Mouse (Mus musculus) G1E (cell line): Measurements from ENCODE around the gene Ermp1. TPM values are rescaled to one million over a fixed set of nuclear protein-coding genes. Genes with fewer than 3 reads are reported as not detected.

Experiments used
- ATAC-seq: 2 replicates; pipeline ENCODE4 v1.8.0; 2016; ENCODE audit warnings: mild to moderate bottlenecking; ENCODE audit not compliant: insufficient number of reproducible peaks, poor library complexity, low FRiP score, severe bottlenecking; ENCODE audit errors: extremely low read depth
- DNase-seq: peaks from one replicate; pipeline ENCODE4 v3.0.0; 2012; ENCODE audit warnings: low spot score
- H3K27me3 ChIP-seq: 2 replicates; pipeline ENCODE4 v1.6.1; 2012; ENCODE audit warnings: mild to moderate bottlenecking, low read length, inconsistent platforms; ENCODE audit not compliant: insufficient read depth
- H3K36me3 ChIP-seq: replicated peaks from 2 replicates; pipeline ENCODE3; 2012; ENCODE audit warnings: mild to moderate bottlenecking, inconsistent platforms
- H3K4me1 ChIP-seq: 2 replicates; pipeline ENCODE4 v1.6.1; 2012; ENCODE audit warnings: low read depth, low read length, inconsistent platforms, mixed read lengths; ENCODE audit not compliant: insufficient read depth
- H3K4me3 ChIP-seq: 2 replicates; pipeline ENCODE4 v1.5.1; 2012; ENCODE audit warnings: low read depth, mild to moderate bottlenecking, inconsistent platforms, low read length, moderate library complexity, mixed read lengths
- H3K9me3 ChIP-seq: replicated peaks from 2 replicates; pipeline ENCODE4 v1.6.1; 2012; ENCODE audit warnings: inconsistent platforms
- CTCF ChIP-seq: IDR thresholded peaks from 2 replicates; pipeline ENCODE4 v1.5.1; 2012; ENCODE audit warnings: low read depth, low read length, inconsistent platforms, mixed read lengths
- GATA1 ChIP-seq: IDR thresholded peaks from 2 replicates; pipeline ENCODE4 v1.6.1; 2012; ENCODE audit warnings: borderline replicate concordance, low read length, inconsistent platforms, mixed read lengths
- GATA2 ChIP-seq: IDR thresholded peaks from 2 replicates; pipeline ENCODE4 v1.6.1; 2012; ENCODE audit warnings: low read depth, low read length, inconsistent platforms, borderline replicate concordance
- POLR2AphosphoS5 ChIP-seq: IDR thresholded peaks from 2 replicates; pipeline ENCODE4 v1.6.1; 2012; ENCODE audit warnings: low read depth, low read length, inconsistent platforms; ENCODE audit not compliant: insufficient replicate concordance
- TAL1 ChIP-seq: conservative IDR thresholded peaks from 2 replicates; pipeline ENCODE4 v1.6.1; 2012; ENCODE audit warnings: low read depth, low read length, inconsistent platforms, mixed read lengths
- polyA plus RNA-seq: library from polyadenylated mRNA; stranded (reverse); fragments of >175 nt; gene quantifications from 2 replicates; pipeline ENCODE4 v1.2.3, GENCODE M21; 2012
- total RNA-seq, 2 experiments: library from RNA; stranded (forward) in 1 of 2; stranded (reverse) in 1 of 2; fragments of 200-1000 nt in 1 of 2; fragments of >200 nt in 1 of 2; fragmentation: Nextera tagmentation in 1 of 2; gene quantifications; 2 replicates each; pipeline ENCODE4 v1.2.3; 2014 to 2017

Gene Ermp1
- total RNA-seq (2014; fragmentation: Nextera tagmentation) = 19.3 and 22.4 TPM in 2 replicates
- 22.6 and 22.8 TPM in 2 replicates for total RNA-seq (2017)
- 11.4 and 14.2 TPM in 2 replicates for polyA plus RNA-seq

DNA sequence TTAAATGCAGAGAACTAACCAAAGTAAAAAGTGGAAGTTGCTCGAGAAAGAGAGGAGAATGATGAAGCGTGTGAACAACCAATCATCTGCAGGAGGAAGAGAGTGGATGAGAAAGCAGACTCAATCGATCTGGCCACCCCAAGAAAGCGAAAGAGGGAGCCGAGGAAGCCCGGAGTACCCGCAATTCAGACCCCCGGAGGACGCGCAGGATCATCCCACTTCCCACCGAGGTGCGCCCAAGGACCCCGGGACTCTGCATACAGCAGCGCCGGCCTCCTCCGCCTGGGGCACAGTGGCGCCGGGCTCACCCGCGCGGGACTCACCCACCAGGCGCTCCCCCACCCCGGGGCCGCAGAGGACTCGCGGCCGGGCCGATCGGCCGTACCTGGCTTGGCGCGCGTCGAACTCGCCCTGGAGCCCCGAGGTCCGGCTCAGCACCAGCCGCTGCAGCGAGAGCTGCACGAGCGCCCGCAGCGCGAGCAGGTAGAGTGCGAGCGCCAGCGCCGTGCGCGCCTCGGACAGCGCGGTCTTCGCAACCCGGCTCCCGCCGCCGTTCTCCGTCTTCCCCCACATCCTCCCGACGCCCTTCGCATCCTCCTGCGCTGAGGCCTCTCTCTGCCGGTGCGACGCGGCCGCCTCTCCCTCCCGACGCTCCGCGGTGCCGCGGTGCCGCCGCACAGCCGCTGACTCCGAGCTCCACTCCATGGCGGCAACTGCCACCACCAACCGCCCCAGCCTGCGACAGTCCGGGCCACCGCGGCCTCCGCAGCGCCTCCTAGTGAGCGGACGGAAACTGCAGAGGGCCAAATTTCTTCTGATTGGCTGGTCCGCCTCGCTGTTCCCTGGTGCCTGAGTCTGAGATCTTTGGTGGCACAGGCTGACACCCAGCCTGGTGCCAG is at the start of gene Ermp1:
Ermp1 (minus strand) TSS at position 765 of the 899 bp plus-strand sequence.
- Histone ChIP-seq H3K36me3 (peaks cover 26% of the 10 kb centered on the region), H3K9me3 (no peaks in the 10 kb centered on the region), H3K27me3 (peaks cover 6% of the 10 kb centered on the region), H3K4me1 (peaks cover 24% of the 10 kb centered on the region), H3K4me3 (peak within 1 kb of the TSS; percentile 96)
- TF ChIP-seq CTCF (peak; percentile 80), GATA2 (no peak), TAL1 (no peak)
- ATAC-seq (peak; percentile 74), DNase-seq (peak; percentile 91)

- TF ChIP-seq GATA2 = no peak
- no peak for TF ChIP-seq TAL1
- no peak for TF ChIP-seq POLR2AphosphoS5
- TF ChIP-seq CTCF = no peak
- no peak for TF ChIP-seq GATA1
- ATAC-seq = no peak
- Histone ChIP-seq H3K4me3 (no peak within 1 kb of the TSS), H3K4me1 (0 out of 2 replicates have a peak, but pooled peaks cover 5% of the 10 kb centered on the region), H3K9me3 (no peaks in the 10 kb centered on the region; the same call in 1 of the 2 replicates), H3K36me3 (no peaks in the 10 kb centered on the region), H3K27me3 (peaks cover 3% of the 10 kb centered on the region)
- DNase-seq = no peak
Measured at GRCm38 (mm10) chr19:29697245-29697874, 49.1 kb upstream of the Ermp1 start, which contains the start of gene Mlana. TSS of gene Mlana (plus strand) at chr19:29697824.

DNA sequence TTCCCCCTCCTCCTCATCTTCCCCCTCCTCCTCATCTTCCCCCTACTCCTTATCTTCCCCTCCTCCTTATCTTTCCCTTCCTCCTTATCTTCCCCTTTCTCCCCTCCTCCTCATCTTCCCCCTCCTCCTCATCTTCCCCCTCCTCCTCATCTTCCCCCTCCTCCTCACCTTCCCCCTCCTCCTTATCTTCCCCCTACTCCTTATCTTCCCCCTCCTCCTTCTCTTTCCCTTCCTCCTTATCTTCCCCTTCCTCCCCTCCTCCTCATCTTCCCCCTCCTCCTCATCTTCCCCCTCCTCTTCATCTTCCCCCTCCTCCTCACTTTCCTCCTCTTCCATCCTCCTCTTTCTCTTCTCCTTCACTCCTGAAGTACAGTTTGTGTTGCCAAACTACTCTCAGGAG is 48.6 kb upstream of the Ermp1 start:
- no peaks in the 10 kb centered on the region for H3K36me3 ChIP-seq
- DNase-seq (no peak), ATAC-seq (no peak)
- H3K4me1 ChIP-seq = 0 out of 2 replicates have a peak, but pooled peaks cover 5% of the 10 kb centered on the region
- peaks cover 3% of the 10 kb centered on the region for H3K27me3 ChIP-seq
- H3K9me3 ChIP-seq = no peaks in the 10 kb centered on the region; the same call in 1 of the 2 replicates
- no peak overlapping the region for H3K4me3 ChIP-seq
- TF ChIP-seq GATA1 (no peak), TAL1 (no peak), POLR2AphosphoS5 (no peak), CTCF (no peak), GATA2 (no peak)

GRCm38 (mm10) chr19:29696309-29696708 is 48.1 kb upstream of the Ermp1 start:
- Histone ChIP-seq H3K36me3 (no peaks in the 10 kb centered on the region), H3K27me3 (no peaks in the 10 kb centered on the region), H3K4me3 (no peak overlapping the region), H3K9me3 (no peaks in the 10 kb centered on the region; the same call in 1 of the 2 replicates), H3K4me1 (0 out of 2 replicates have a peak, but pooled peaks cover 5% of the 10 kb centered on the region)
- ATAC-seq = no peak
- DNase-seq = no peak
- TF ChIP-seq GATA1 (no peak), POLR2AphosphoS5 (no peak), TAL1 (no peak)

- no peak for TF ChIP-seq GATA2
- TF ChIP-seq TAL1 = no peak
- TF ChIP-seq POLR2AphosphoS5 = no peak
- TF ChIP-seq GATA1 = no peak
- TF ChIP-seq CTCF = no peak
Measured at GRCm38 (mm10) chr19:29695071-29695470, 46.9 kb upstream of the Ermp1 start.

GRCm38 (mm10) chr19:29683844-29684540 is 35.8 kb upstream of the Ermp1 start:
- peak; percentile 12 for DNase-seq
- Histone ChIP-seq H3K4me1 (no peaks in the 10 kb centered on the region), H3K27me3 (no peaks in the 10 kb centered on the region), H3K9me3 (peaks cover 44% of the 10 kb centered on the region), H3K4me3 (no peak overlapping the region), H3K36me3 (no peaks in the 10 kb centered on the region)
- no peak for ATAC-seq
- TF ChIP-seq CTCF = 0 out of 2 replicates have a peak, but pooled peaks have one; percentile 19
- no peak for TF ChIP-seq GATA1

More at GRCm38 (mm10) chr19:29695071-29695470, 46.9 kb upstream of the Ermp1 start:
- no peak overlapping the region for H3K4me3 ChIP-seq
- 0 out of 2 replicates have a peak, but pooled peaks cover 5% of the 10 kb centered on the region for H3K4me1 ChIP-seq
- H3K27me3 ChIP-seq = no peaks in the 10 kb centered on the region
- no peaks in the 10 kb centered on the region for H3K36me3 ChIP-seq
- no peak for DNase-seq
- no peak for ATAC-seq
- H3K9me3 ChIP-seq = no peaks in the 10 kb centered on the region; the same call in 1 of the 2 replicates
